Mouse (Mus musculus) gastrocnemius, postnatal 10 days (tissue): ENCODE measurements at regions not wholly inside any gene's neighbourhood (a gene's known extent, or its start where the extent isn't known, plus 50 kb on each side); places are given as distances from the start of the nearest gene placed in this dataset.

Source experiments
- microRNA-seq, 2 experiments: library from miRNA; unstranded; fragments of <30 nt; microRNA quantifications; one replicate each; pipeline ENCODE4 v1.2.0; 2021

Small RNAs in the stretch of these regions (microRNA-seq; reads per million reads assigned to microRNA genes)
- gene Mir221 (97.6 to 154 reads per million in 2 experiments), gene Mir222 (12.8 to 20.0 reads per million in 2 experiments)
